Mouse (Mus musculus): Measurements from ENCODE around the gene Lman2l.

- no peak for TF ChIP-seq CTCF (conservative IDR thresholded peaks at IDR 0.05 in 1 of 2, IDR thresholded peaks at IDR 0.05 in 1 of 2; ENCODE audit: low read depth in 2 of 2, low read length in 2 of 2)
- TF ChIP-seq POLR2A (IDR thresholded peaks at IDR 0.05; ENCODE audit: low read depth, low read length): no peak
- TF ChIP-seq ZMIZ1 (IDR thresholded peaks at IDR 0.05; ENCODE audit: low read depth, low read length): no peak
These were observed 28.2 kb upstream of the Lman2l start for GRCm38 (mm10) chr1:36473211-36473780.
